Mouse (Mus musculus) layer of hippocampus, postnatal 25 days (tissue): ENCODE results near the gene Dnpep. TPM values are rescaled to one million over a fixed set of nuclear protein-coding genes. Genes with fewer than 3 reads are reported as not detected.

Experiments
- DNase-seq, 2 experiments: peaks; one replicate each; pipeline ENCODE4 v3.0.0; 2022; ENCODE audit warnings: mixed read lengths in 2 of 2, low spot score in 1 of 2; ENCODE audit errors: extremely low spot score in 1 of 2
- total RNA-seq, 2 experiments: library from RNA; stranded (reverse); gene quantifications; 2 replicates each; pipeline ENCODE4 v1.2.3; 2021

Gene Dnpep
- total RNA-seq, 2 experiments from 2014 or later = 43.3 to 49.5 TPM

DNA sequence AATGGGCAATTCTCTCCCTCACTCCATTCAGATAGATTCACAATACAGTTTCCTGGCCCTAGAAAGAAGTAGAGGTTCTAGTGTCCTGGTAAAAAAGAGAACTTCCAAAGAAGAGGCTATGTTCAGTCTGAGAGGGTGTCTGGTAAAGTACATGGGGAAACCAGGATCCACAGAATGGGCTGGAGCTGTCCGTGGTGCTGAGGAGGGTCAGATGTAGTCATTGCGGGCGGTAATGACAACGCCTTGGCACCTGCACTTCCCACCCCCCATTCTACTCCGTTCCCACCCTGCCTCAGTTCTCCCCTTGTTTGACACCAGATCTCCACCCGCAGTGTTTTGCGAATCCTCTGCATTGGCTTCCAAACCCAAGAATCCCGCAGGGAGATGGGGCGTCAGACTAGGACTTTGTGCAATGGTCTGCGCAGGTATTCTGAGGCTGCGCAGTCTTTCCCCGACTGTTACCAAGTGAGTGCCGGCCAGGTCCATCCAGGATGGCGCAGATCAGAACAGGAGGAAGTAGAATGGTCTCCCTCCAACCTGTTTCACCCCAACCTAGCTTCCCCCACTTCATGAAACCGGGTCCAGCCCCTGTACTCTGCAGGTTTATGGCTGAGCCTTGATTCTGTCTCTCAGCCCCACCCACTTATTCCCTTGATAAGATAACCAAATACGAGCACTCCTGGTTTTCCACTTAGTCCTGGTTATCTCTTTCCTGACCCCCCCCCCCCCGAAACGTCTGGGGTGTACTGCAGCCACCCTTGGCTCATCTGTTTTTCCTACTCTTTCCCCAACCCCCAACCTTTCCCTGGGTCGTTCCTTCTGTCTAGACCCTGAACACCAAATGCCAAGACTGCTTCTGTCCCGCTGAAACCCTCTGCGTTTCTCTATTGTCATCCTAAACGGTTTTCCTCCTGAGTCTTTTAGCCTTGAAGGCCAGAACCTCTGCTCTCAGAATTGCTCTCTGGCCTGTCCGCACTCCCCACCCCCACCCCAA is 40.3 kb downstream of the Dnpep start:
- DNase-seq = peak in 1 of 2 experiments; percentile 44

DNA sequence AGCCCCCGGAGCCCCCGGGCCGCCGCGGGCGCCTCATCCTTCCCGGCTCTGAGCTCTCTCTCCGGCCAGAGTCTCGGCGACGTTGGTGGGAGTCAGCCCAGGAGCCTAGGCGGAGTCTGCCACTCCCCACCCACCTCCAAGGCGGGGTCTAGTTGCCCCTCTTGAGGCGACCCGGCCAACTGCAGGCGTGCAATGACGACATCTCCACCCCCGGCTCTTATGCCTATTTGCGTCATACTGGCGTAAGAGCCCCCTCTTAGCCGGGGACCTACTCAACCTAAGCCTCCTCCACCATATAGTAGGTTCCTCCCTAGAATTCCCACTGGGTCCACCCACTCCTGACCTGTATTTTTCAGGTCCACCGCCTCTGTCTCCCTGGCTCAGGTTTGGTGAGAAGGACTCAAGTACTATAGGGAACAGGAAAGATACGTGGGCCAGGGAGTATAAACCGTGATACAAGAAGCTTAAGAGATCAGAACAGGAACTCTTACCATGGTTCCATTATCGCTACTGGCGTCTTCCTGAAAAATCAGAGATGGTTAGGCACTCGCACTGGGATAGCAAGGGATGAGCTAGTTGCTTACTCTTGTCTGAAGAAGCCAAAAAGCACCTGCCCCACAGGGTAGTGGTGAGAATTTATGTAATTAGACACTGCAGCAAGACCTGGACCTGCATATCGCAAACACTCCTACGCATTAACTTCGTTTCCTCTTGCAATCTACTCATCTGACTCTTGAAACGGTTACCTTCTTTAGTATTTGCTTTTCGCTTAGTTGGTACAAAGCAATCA is 53.5 kb downstream of the Dnpep start, which contains the start of gene Ptprn:
TSS of gene Ptprn (minus strand) at position 412 of the 790 bp plus-strand sequence.
- peak; percentile 53 to 63 for DNase-seq

DNA sequence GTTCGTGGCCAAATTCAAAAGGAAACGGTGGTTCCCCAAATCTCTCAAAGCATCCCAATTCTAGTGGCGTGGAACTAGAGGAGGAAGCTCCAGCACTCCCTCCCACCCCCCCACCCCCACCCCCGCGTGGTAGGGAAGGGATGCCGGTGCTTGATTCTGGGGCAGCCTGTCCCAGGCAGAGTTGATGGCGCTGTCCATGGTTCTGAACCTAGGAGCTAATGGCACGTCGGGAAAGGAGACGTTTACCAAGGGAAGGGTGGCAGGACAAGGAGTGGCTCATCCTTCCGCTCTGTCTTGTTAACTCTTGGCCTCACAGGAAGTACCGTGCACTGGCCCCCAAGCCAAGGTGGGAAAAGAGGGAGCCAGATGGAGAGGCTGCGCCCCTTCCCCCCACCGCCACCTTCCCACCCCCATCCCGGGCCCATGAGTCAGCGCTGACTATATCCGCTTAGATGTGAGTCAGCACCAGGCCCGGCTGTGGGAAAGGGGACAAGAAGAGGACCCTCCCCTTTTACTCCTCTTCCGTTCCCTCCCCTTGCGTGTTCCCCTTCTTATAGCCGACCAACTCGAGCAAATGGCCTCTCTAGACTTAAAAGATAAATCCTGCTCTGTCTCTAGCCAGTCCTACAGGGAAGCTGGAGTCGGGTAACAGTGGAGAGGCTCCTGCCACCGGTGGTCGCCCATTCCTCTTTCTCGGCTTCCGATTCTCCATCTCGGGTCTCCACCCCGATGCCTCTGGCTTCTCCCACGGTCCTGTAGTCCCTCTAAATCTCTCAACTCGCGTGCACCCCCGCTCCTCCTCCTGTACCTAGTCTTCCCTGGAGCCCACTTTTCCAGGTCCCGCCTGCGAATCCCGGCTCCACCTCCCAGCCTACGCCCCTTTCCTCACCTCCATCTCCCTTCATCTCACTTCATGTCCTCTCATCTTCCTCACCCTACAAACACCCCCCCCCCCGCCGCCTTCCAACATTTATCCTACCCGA is 54.5 kb downstream of the Dnpep start:
- peak in 1 of 2 experiments; percentile 50 for DNase-seq

DNA sequence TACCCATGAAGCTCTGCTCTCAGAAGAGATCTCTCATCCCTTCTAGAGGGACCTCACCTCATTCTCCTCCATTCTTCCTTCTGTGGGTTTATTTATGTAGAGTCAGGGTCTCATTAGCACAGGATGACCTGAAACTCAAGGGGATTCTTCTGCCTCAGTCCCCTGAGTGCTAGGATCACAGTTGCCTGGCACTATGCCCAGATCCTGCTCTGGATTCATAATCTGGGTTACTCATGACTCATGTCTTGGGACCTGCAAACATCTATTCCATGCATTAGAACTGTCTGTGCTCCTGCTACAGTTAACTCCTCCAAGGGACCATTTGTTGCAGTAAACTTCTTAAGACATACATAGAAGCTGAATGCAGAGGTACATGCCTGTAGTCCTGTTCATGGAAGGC is 56.5 kb downstream of the Dnpep start:
- no peak for DNase-seq

Other genes starting within 250 kb of the Dnpep start
- 1 to 10 TPM; 2.7 to 3.2 TPM for gene Nhej1, start 192.8 kb downstream of the Dnpep start, total RNA-seq
- under 1 TPM; 0.30 to 0.35 TPM for gene Slc23a3, start 184.1 kb downstream of the Dnpep start, total RNA-seq
- gene Cnppd1, start 175.3 kb downstream of the Dnpep start, total RNA-seq = 10 to 100 TPM; 26.6 to 38.6 TPM
- 100 to 1,000 TPM; 172 to 177 TPM for gene Retreg2, start 175.2 kb downstream of the Dnpep start, total RNA-seq
- 10 to 100 TPM; 33.8 to 34.5 TPM for gene Zfand2b, start 149.3 kb downstream of the Dnpep start, total RNA-seq
- 10 to 100 TPM; 25.2 to 28.0 TPM for gene Abcb6, start 137.6 kb downstream of the Dnpep start, total RNA-seq
- gene Ankzf1, start 125.8 kb downstream of the Dnpep start, total RNA-seq = 10 to 100 TPM; 19.4 to 24.0 TPM
- gene Atg9a, start 125.8 kb downstream of the Dnpep start, total RNA-seq = 100 to 1,000 TPM; 119 to 121 TPM
- 10 to 100 TPM; 12.6 to 14.4 TPM for gene Glb1l, start 107.2 kb downstream of the Dnpep start, total RNA-seq
- 10 to 100 TPM; 88.3 to 92.4 TPM for gene Stk16, start 107.2 kb downstream of the Dnpep start, total RNA-seq
- gene Tuba4a, start 98.1 kb downstream of the Dnpep start, total RNA-seq = 100 to 1,000 TPM; 560 to 573 TPM
- not detected for gene A630095N17Rik, start 85.9 kb downstream of the Dnpep start, total RNA-seq
- gene Dnajb2, start 81.6 kb downstream of the Dnpep start, total RNA-seq = 10 to 100 TPM; 72.6 to 78.9 TPM
- 100 to 1,000 TPM; 369 to 386 TPM for gene Ptprn, start 53.5 kb downstream of the Dnpep start, total RNA-seq
- 100 to 1,000 TPM in 1 of 2 experiments, 10 to 100 TPM in 1; 63.7 to 105 TPM for gene Resp18, start 39.6 kb downstream of the Dnpep start, total RNA-seq
- gene Des, start 42.3 kb upstream of the Dnpep start, total RNA-seq = 1 to 10 TPM in 1 of 2 experiments, under 1 TPM in 1; 0.94 to 1.2 TPM
- gene Speg, start 57.3 kb upstream of the Dnpep start, total RNA-seq = 100 to 1,000 TPM; 154 to 196 TPM
- 10 to 100 TPM; 60.5 to 66.7 TPM for gene Gmppa, start 117.9 kb upstream of the Dnpep start, total RNA-seq
- 1 to 10 TPM; 8.9 to 9.9 TPM for gene Asic4, start 132.4 kb upstream of the Dnpep start, total RNA-seq
- gene Chpf, start 161.3 kb upstream of the Dnpep start, total RNA-seq = 10 to 100 TPM; 77.2 to 82.8 TPM
- gene Tmem198, start 161.5 kb upstream of the Dnpep start, total RNA-seq = 10 to 100 TPM; 70.3 to 73.8 TPM
- gene Obsl1, start 188.5 kb upstream of the Dnpep start, total RNA-seq = 10 to 100 TPM; 18.9 to 20.2 TPM
- gene Inha, start 189.1 kb upstream of the Dnpep start, total RNA-seq = 10 to 100 TPM; 11.3 to 19.9 TPM
- gene Stk11ip, start 203.5 kb upstream of the Dnpep start, total RNA-seq = 10 to 100 TPM; 20.6 to 25.5 TPM
- gene Slc4a3, start 228.3 kb upstream of the Dnpep start, total RNA-seq = 100 to 1,000 TPM; 111 to 114 TPM